Mouse (Mus musculus): ENCODE measurements around the gene Auh. TPM values are rescaled to one million over a fixed set of nuclear protein-coding genes. Genes with fewer than 3 reads are reported as not detected.

Auh gene
- polyA plus RNA-seq, 1 experiment from 2014 or later = 62.4 TPM

DNA sequence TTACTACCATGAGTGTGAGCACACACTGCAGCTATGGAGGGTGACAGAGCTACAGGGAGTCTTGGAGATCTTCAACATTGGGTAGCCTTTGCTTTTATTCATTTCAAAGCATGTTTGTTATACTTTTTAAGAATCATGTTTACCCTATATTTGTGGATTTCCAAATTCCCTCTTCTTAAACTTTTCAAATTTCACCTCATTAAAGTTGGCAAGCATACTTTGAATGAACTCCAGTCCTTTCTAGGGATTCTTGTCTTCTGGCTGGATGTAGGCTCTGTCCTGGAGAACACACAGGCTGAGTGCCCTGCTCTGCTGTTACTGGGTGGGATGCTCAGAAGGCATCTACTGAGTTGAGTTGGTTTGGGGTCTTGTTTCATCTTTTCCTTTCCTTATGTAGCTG is 102.8 kb downstream of the Auh start:
- Histone ChIP-seq H3K9ac (no peak overlapping the region), H3K36me3 (replicated peaks; ENCODE audit: control insufficient read depth, insufficient read depth) (no peaks in the 10 kb centered on the region), H3K4me3 (replicated peaks; ENCODE audit: low read length) (no peak overlapping the region), H3K4me2 (replicated peaks) (no peak overlapping the region), H3K9me3 (ENCODE audit: control insufficient read depth, low read length) (no peaks in the 10 kb centered on the region), H3K27me3 (ENCODE audit: control insufficient read depth, insufficient read depth, low read length) (no peaks in the 10 kb centered on the region), H3K4me1 (replicated peaks; ENCODE audit: control insufficient read depth, insufficient read depth, low read length) (peaks cover 12% of the 10 kb centered on the region), H3K27ac (no peak overlapping the region)
- no peak for ATAC-seq (ENCODE audit: low FRiP score)
- no peak for DNase-seq (ENCODE audit: low spot score)

DNA sequence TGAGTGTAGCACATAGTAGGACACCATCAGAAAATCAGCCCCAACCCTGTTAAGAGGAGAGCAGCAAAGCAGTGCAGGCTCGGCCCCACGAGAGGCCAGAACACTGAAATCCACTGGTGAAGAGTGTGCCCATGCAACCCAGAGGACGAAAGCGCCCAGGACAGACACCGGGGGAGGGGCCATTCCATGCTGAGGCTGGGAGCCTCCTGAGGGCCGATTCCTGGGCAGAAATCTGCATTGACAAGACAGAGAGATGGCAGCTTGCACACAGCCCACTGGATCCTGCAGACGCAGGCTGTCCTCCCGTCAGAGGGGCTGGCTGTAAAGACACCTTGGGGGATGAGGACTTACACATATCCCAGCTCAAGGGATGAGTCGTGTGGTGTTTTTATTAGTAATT is 104.7 kb downstream of the Auh start:
- H3K27ac ChIP-seq = no peak overlapping the region
- no peaks in the 10 kb centered on the region for H3K27me3 ChIP-seq (ENCODE audit: control insufficient read depth, insufficient read depth, low read length)
- no peaks in the 10 kb centered on the region for H3K36me3 ChIP-seq (replicated peaks; ENCODE audit: control insufficient read depth, insufficient read depth)
- H3K4me2 ChIP-seq (replicated peaks) = no peak overlapping the region
- H3K4me1 ChIP-seq (replicated peaks; ENCODE audit: control insufficient read depth, insufficient read depth, low read length) = peaks cover 17% of the 10 kb centered on the region
- DNase-seq (ENCODE audit: low spot score) (no peak), ATAC-seq (ENCODE audit: low FRiP score) (no peak)
- no peak overlapping the region for H3K4me3 ChIP-seq (replicated peaks; ENCODE audit: low read length)
- H3K9ac ChIP-seq = no peak overlapping the region
- 62% methylated on average over 9 of the region's 9 CpGs for WGBS
- no peaks in the 10 kb centered on the region for H3K9me3 ChIP-seq (ENCODE audit: control insufficient read depth, low read length)

DNA sequence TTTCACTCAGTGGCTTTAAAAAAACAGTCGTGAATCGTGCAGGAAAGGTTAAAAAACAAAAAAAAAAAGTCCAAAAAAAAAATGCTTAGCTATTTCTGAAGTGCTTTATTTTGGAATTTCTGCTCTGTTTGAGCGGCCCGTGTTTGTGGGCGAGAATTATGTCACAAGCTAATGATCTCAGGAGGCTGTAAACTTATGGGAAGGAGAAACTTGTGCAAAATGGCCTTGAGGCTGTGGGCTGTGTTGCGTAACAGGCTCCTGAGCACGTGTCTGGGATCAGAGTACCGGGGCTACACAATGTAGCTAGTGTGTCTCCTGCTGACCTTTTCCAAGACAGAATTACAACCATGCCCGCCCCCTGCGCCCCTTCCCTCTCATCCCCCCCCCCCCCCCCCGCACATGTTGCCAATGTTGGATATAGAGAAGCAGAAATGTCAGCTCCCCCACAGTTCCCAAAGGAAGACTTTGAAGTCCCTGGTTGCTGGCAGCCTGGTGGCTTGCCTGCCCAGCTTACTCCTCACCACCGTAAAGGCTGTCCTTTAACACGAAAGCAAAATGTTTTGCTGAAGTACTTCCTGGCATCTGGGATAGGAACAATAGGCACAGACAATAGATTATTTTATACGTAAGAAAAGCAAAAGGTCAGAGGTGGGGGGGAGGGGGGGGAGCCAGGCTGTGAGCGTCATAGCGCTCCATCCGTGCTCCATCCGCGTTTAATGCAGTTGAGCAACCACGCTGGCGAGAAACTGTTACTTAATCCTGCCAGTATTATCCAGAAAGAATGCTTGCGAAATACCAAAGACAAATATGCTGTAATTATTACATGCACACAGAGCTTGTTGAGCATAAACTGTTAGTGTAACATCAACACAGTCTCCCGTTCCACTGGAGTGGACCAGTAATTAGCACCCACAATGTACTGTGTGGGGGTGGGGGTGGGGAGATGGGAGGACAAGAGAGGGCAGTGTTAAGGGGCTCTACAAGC is 107.0 kb downstream of the Auh start:
- Histone ChIP-seq H3K9ac (no peak overlapping the region), H3K4me3 (replicated peaks; ENCODE audit: low read length) (no peak overlapping the region), H3K27me3 (ENCODE audit: control insufficient read depth, insufficient read depth, low read length) (no peaks in the 10 kb centered on the region), H3K4me2 (replicated peaks) (peak overlapping the region; percentile 28), H3K9me3 (ENCODE audit: control insufficient read depth, low read length) (no peaks in the 10 kb centered on the region), H3K36me3 (replicated peaks; ENCODE audit: control insufficient read depth, insufficient read depth) (no peaks in the 10 kb centered on the region), H3K4me1 (replicated peaks; ENCODE audit: control insufficient read depth, insufficient read depth, low read length) (peaks cover 22% of the 10 kb centered on the region), H3K27ac (no peak overlapping the region)
- 23% methylated on average over 22 of the region's 23 CpGs for WGBS
- DNase-seq (ENCODE audit: low spot score) (no peak), ATAC-seq (ENCODE audit: low FRiP score) (no peak; the same call in 1 of the 2 replicates)

DNA sequence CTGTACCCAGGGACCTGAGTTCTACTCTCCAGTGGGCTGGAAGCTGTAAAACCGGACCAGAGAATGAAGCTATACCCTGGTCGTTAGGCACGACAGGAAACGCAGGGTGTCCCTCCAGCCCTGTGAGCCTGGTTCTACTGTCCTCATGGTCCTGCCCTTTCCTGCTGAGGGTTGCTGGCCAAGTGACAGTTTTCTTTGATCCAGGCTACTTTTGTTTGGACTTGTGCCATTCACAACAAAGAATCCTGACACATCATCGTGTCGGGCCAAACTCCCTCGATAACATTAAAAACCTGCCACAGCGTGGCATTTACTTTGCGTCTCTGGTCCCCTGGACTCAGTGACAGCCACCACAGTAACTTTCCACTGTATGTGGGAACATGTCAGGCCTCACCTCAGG is 107.9 kb downstream of the Auh start:
- WGBS = 41% methylated on average over 9 of the region's 9 CpGs
- Histone ChIP-seq H3K4me1 (replicated peaks; ENCODE audit: control insufficient read depth, insufficient read depth, low read length) (peaks cover 22% of the 10 kb centered on the region), H3K9ac (no peak overlapping the region), H3K4me3 (replicated peaks; ENCODE audit: low read length) (no peak overlapping the region), H3K27ac (no peak overlapping the region), H3K36me3 (replicated peaks; ENCODE audit: control insufficient read depth, insufficient read depth) (no peaks in the 10 kb centered on the region), H3K27me3 (ENCODE audit: control insufficient read depth, insufficient read depth, low read length) (no peaks in the 10 kb centered on the region), H3K4me2 (replicated peaks) (no peak overlapping the region), H3K9me3 (ENCODE audit: control insufficient read depth, low read length) (no peaks in the 10 kb centered on the region)
- DNase-seq (ENCODE audit: low spot score) (no peak), ATAC-seq (ENCODE audit: low FRiP score) (no peak)

DNA sequence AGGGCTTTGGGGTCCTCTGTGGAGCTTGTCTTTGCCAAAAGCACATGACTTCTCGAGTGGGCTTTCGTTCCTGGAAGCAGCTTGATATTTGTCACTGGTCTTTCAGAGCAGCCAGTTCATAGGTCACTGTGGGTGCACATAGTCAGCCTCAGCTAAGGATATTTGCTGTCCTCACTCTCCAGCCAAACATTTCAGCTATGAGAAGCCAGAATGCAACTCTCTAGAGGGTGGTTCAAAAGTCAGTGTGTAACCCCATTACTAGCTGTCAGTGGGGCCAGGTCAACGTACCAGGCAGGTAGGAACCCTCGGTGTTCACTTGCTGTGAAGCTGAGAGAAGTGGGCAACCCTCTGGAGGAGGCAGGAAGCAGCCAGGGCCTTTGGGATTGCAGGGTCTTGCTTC is 109.6 kb downstream of the Auh start:
- no peak for ATAC-seq (ENCODE audit: low FRiP score)
- Histone ChIP-seq H3K4me3 (replicated peaks; ENCODE audit: low read length) (no peak overlapping the region), H3K4me1 (replicated peaks; ENCODE audit: control insufficient read depth, insufficient read depth, low read length) (peaks cover 22% of the 10 kb centered on the region), H3K27me3 (ENCODE audit: control insufficient read depth, insufficient read depth, low read length) (no peaks in the 10 kb centered on the region), H3K27ac (no peak overlapping the region), H3K4me2 (replicated peaks) (no peak overlapping the region), H3K36me3 (replicated peaks; ENCODE audit: control insufficient read depth, insufficient read depth) (no peaks in the 10 kb centered on the region), H3K9me3 (ENCODE audit: control insufficient read depth, low read length) (no peaks in the 10 kb centered on the region), H3K9ac (no peak overlapping the region)
- 90% methylated on average over 4 of the region's 4 CpGs for WGBS
- no peak for DNase-seq (ENCODE audit: low spot score)

DNA sequence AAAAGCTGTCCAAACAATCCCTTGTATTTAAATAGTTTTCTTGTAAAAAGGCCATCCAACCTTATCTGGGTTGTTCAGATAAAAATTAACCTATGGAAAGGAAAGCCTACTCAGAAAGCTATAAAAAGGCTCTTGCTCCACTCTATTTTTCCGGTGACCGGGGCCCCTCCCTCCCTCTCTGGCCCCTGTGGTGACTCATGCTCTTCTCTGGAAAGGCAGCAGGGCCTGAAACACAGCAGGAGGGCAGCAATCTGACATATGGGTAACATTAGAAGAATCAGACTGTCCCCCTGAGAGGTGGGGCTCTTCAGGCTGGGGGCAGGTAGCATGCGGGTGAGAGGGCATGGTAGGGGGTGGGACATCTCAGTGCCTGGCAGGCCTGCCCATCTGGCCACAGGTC is 110.7 kb downstream of the Auh start:
- Histone ChIP-seq H3K36me3 (replicated peaks; ENCODE audit: control insufficient read depth, insufficient read depth) (no peaks in the 10 kb centered on the region), H3K27me3 (ENCODE audit: control insufficient read depth, insufficient read depth, low read length) (no peaks in the 10 kb centered on the region), H3K9me3 (ENCODE audit: control insufficient read depth, low read length) (no peaks in the 10 kb centered on the region), H3K27ac (no peak overlapping the region), H3K4me2 (replicated peaks) (no peak overlapping the region), H3K4me1 (replicated peaks; ENCODE audit: control insufficient read depth, insufficient read depth, low read length) (peaks cover 22% of the 10 kb centered on the region), H3K4me3 (replicated peaks; ENCODE audit: low read length) (no peak overlapping the region), H3K9ac (no peak overlapping the region)
- WGBS = 28% methylated on average over 3 of the region's 3 CpGs
- no peak for DNase-seq (ENCODE audit: low spot score)
- no peak for ATAC-seq (ENCODE audit: low FRiP score)

DNA sequence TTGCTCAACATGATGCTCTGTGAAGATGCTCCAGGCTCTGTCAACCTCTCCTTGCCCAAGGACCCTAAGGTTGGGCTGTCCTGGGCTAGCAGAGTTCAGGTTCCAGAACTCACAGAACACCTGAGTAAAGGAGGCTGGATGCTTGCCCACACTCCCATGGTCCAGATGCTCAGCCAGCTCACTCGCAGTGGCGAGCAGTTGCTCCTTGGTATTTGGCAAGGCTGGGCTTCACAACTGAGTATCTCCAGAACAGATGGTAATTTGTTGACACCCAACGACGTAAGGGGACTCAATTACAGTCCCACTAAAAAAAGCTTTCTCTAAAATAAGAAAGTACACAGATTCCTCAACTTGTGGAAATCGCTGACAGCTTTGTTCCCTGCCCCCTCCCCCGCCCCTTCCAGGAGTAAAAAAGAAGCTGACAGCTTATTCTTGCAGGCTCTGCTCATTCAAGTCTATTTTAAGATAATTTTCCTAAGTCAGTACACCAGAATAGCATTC is 111.4 kb downstream of the Auh start:
- Histone ChIP-seq H3K9me3 (ENCODE audit: control insufficient read depth, low read length) (no peaks in the 10 kb centered on the region), H3K36me3 (replicated peaks; ENCODE audit: control insufficient read depth, insufficient read depth) (no peaks in the 10 kb centered on the region), H3K27ac (no peak overlapping the region), H3K9ac (no peak overlapping the region), H3K4me3 (replicated peaks; ENCODE audit: low read length) (no peak overlapping the region), H3K27me3 (ENCODE audit: control insufficient read depth, insufficient read depth, low read length) (no peaks in the 10 kb centered on the region), H3K4me2 (replicated peaks) (no peak overlapping the region), H3K4me1 (replicated peaks; ENCODE audit: control insufficient read depth, insufficient read depth, low read length) (peaks cover 22% of the 10 kb centered on the region)
- 70% methylated on average over 6 of the region's 6 CpGs for WGBS
- DNase-seq (ENCODE audit: low spot score) (no peak), ATAC-seq (ENCODE audit: low FRiP score) (no peak)

DNA sequence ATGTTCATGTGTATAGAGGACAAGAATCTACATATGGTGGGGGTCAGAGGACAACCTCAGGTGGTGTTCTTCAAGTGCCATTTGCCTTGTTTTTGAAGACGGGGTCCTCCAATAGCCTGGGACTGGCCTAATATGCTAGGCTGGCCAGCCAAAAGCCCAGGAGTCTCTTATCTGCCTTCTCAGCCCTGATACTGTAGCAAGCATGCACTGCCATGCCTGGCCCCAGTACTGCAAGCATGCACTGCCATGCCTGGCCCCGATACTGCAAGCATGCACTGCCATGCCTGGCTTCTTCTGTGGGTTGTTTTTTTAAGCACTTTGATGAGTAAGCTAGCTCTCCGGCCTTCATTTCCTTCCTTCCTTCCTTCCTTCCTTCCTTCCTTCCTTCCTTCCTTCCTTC is 115.7 kb downstream of the Auh start:
- ATAC-seq (ENCODE audit: low FRiP score) = no peak
- no peak overlapping the region for H3K4me2 ChIP-seq (replicated peaks)
- H3K4me1 ChIP-seq (replicated peaks; ENCODE audit: control insufficient read depth, insufficient read depth, low read length) = peaks cover 2% of the 10 kb centered on the region; the same call in 1 of the 2 replicates
- DNase-seq (ENCODE audit: low spot score) = no peak
- H3K27me3 ChIP-seq (ENCODE audit: control insufficient read depth, insufficient read depth, low read length) = no peaks in the 10 kb centered on the region
- H3K27ac ChIP-seq = no peak overlapping the region
- 94% methylated on average over 3 of the region's 3 CpGs for WGBS
- no peaks in the 10 kb centered on the region for H3K36me3 ChIP-seq (replicated peaks; ENCODE audit: control insufficient read depth, insufficient read depth)
- H3K9ac ChIP-seq = no peak overlapping the region
- H3K4me3 ChIP-seq (replicated peaks; ENCODE audit: low read length) = no peak overlapping the region
- no peaks in the 10 kb centered on the region for H3K9me3 ChIP-seq (ENCODE audit: control insufficient read depth, low read length)

DNA sequence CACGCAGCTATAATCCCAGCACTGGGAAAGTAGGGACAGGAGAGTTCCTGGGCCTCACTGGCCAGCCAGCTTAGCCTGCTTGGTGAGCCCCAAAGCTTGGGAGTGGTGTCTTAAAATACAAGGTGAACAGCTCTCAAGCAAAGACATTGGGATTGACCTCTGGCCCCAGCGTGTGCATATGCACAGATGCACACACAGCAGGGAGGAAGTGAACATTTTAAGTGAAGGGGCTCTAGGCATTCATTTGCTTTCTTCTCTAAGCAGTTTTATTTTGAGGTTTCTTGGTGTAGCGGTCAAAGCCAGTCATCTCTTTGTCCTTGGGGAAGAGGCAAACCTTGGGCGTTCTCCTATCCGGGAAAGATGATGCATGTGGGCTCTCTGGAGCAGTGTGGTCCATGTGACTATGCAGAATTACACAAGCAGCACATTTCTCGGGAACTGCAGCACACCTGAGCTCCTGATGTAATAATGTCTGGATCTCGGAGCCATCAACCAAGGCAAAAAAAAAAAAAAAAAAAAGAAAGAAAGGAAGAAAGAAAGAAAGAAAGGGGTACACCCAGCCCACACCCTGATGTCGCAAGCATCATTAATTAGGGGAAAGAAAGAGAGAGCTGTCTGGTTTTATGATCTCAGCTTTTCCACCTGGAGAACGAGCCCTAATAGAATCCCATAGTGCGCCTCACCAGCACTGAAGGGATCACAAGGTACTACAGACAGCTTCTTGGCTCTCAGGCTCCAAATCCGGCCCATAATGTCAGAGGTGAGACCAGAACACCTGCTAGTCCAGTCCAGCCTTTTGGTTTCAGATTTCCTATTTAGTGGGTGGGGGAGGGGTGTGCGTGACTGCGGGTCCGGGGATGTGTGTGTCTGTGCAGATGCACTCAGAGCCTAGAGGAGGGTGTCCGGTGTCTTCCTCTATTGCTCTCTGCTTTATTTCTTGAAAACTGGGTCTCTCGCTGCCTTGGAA is 116.6 kb downstream of the Auh start:
- no peak overlapping the region for H3K9ac ChIP-seq
- no peak overlapping the region for H3K4me3 ChIP-seq (replicated peaks; ENCODE audit: low read length)
- H3K36me3 ChIP-seq (replicated peaks; ENCODE audit: control insufficient read depth, insufficient read depth) = no peaks in the 10 kb centered on the region
- H3K4me2 ChIP-seq (replicated peaks) = no peak overlapping the region
- DNase-seq (ENCODE audit: low spot score) = no peak
- 81% methylated on average over 16 of the region's 16 CpGs for WGBS
- ATAC-seq (ENCODE audit: low FRiP score) = no peak
- H3K27ac ChIP-seq = no peak overlapping the region
- H3K27me3 ChIP-seq (ENCODE audit: control insufficient read depth, insufficient read depth, low read length) = no peaks in the 10 kb centered on the region
- H3K9me3 ChIP-seq (ENCODE audit: control insufficient read depth, low read length) = no peaks in the 10 kb centered on the region
- H3K4me1 ChIP-seq (replicated peaks; ENCODE audit: control insufficient read depth, insufficient read depth, low read length) = no peaks in the 10 kb centered on the region
